In the genomic region with DNA sequence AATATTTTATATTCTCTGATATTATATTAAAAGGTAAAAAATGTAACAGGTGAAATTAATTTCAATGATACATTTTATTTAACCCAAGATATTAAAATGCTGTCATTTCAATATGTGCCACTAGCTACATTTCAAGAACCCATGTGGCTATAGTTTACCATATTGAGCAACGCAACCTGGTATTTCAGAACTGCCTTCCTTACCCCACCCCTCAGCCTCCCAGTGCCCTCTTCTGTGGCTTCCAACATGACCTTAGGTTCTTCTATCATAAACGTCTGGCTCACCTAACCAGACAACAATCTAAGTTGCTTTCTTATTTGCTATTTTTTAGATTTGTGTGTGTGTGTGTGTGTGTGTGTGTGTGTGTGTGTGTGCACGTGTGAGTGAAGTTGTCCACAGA, we compare ENCODE assay signal across 29 mouse cellular contexts.
"Had no signal": no experiment of that assay in that cellular context is flagged by ENCODE, and none has a peak within 500 bp of the region (broad histone marks: within the 10 kb centered on the region; RNA-seq: fewer than 3 reads in every experiment).

No protein-coding gene starts in this region.

- ATAC-seq: forebrain, embryonic 13.5 days; forebrain, embryonic 14.5 days; forebrain, embryonic 15.5 days; forebrain, embryonic 16.5 days; forebrain, postnatal 0 days had no signal

- H3K27ac ChIP-seq: embryonic facial prominence, embryonic 10.5 days; embryonic facial prominence, embryonic 12.5 days; embryonic facial prominence, embryonic 13.5 days; embryonic facial prominence, embryonic 15.5 days; forebrain, embryonic 12.5 days; forebrain, embryonic 13.5 days; forebrain, embryonic 15.5 days; gastrocnemius, adult 2 months; heart, adult 2 months had no signal

- H3K36me3 ChIP-seq: embryonic facial prominence, embryonic 10.5 days; embryonic facial prominence, embryonic 12.5 days; embryonic facial prominence, embryonic 13.5 days; embryonic facial prominence, embryonic 15.5 days; forebrain, embryonic 12.5 days; forebrain, embryonic 15.5 days had no signal

- H3K4me1 ChIP-seq: embryonic facial prominence, embryonic 10.5 days; embryonic facial prominence, embryonic 12.5 days; embryonic facial prominence, embryonic 13.5 days; embryonic facial prominence, embryonic 15.5 days; forebrain, embryonic 12.5 days; forebrain, embryonic 13.5 days; forebrain, embryonic 15.5 days had no signal

- H3K4me3 ChIP-seq: embryonic facial prominence, embryonic 10.5 days; embryonic facial prominence, embryonic 12.5 days; embryonic facial prominence, embryonic 13.5 days; embryonic facial prominence, embryonic 15.5 days; erythroblast, embryonic 14.5 days; forebrain, embryonic 12.5 days; forebrain, embryonic 13.5 days; forebrain, embryonic 15.5 days; gastrocnemius, adult 2 months; heart, adult 2 months had no signal

- H3K4me2 ChIP-seq: embryonic facial prominence, embryonic 12.5 days; embryonic facial prominence, embryonic 13.5 days; embryonic facial prominence, embryonic 15.5 days; forebrain, embryonic 12.5 days; forebrain, embryonic 13.5 days; forebrain, embryonic 15.5 days had no signal

- H3K27me3 ChIP-seq: embryonic facial prominence, embryonic 12.5 days; embryonic facial prominence, embryonic 13.5 days; embryonic facial prominence, embryonic 15.5 days; forebrain, embryonic 12.5 days; forebrain, embryonic 13.5 days; forebrain, embryonic 15.5 days had no signal

- DNase-seq: cerebellum, adult 18-20 months; cerebellum, adult 2 months; cerebellum, adult 8-10 months; cerebellum, adult 9-10 months; cerebellum, adult 9-11 months; cerebellum, postnatal 10 days; cerebellum, postnatal 14 days; cerebellum, postnatal 25 days; cerebellum, postnatal 36 days; embryo, embryonic 11 days; forebrain, postnatal 0 days; gastrocnemius, adult 2 months; gastrocnemius, postnatal 10 days; gastrocnemius, postnatal 14 days; gastrocnemius, postnatal 25 days; gastrocnemius, postnatal 36 days; heart, adult 11 months; heart, adult 18-20 months; heart, adult 2 months had no signal

- H3K9ac ChIP-seq: embryonic facial prominence, embryonic 12.5 days; embryonic facial prominence, embryonic 13.5 days; embryonic facial prominence, embryonic 15.5 days; forebrain, embryonic 12.5 days; forebrain, embryonic 13.5 days; forebrain, embryonic 15.5 days; forebrain, postnatal 0 days had no signal

- H3K9me3 ChIP-seq: embryonic facial prominence, embryonic 12.5 days; embryonic facial prominence, embryonic 13.5 days; embryonic facial prominence, embryonic 15.5 days; forebrain, embryonic 12.5 days; forebrain, embryonic 13.5 days; forebrain, embryonic 15.5 days had no signal
